Mouse (Mus musculus): ENCODE measurements around the gene Magt1.

GRCm38 (mm10) chrX:106015571-106016322 lies 4.0 kb upstream of the Magt1 start, which contains the start of gene Cox7b:
- no peak for TF ChIP-seq CTCF (conservative IDR thresholded peaks at IDR 0.05; ENCODE audit: low read length)
- no peak for TF ChIP-seq NANOG (IDR thresholded peaks at IDR 0.05; ENCODE audit: borderline replicate concordance, low read length)

Measured in E14TG2a.4 (cell line).